Mouse (Mus musculus) ES-Bruce4 (cell line): Measurements from ENCODE around the gene Ugt1a6a.

ENCODE experiments used
- CTCF ChIP-seq: IDR thresholded peaks from one replicate; pipeline ENCODE4 v1.8.1; 2011; ENCODE audit warnings: low read depth, low read length
- EP300 ChIP-seq: IDR thresholded peaks from 2 replicates; pipeline ENCODE4 v1.6.1; 2011; ENCODE audit warnings: low read depth, low read length; ENCODE audit not compliant: insufficient read depth
- POLR2A ChIP-seq: IDR thresholded peaks from one replicate; pipeline ENCODE4 v1.8.1; 2011; ENCODE audit warnings: low read length; ENCODE audit not compliant: insufficient read depth

DNA sequence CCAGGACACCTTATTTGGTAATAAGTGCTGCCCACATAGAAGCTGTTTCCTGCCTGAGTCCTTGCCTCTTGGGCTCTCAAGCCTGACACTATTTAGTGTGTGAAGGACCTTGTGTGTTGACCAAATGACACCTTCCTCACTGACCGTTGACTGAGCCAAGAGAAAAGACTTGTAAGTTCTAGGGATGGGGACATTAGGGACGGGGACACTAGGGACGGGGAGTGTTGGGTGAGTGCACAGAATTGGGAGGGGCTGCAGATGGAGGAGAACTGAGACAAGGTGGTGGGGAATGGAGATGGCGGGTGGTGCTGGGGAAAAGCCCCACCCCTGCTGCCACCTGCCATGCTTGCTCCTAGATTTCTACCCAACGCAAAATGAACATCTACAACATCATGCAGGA is 95.4 kb downstream of the Ugt1a6a start:
- TF ChIP-seq POLR2A, result no peak
- no peak for TF ChIP-seq CTCF
- no peak for TF ChIP-seq EP300
